Mouse (Mus musculus) megakaryocyte, embryonic 14.5 days (primary cell): Measurements from ENCODE around the gene Ckap2. TPM values are rescaled to one million over a fixed set of nuclear protein-coding genes. Genes with fewer than 3 reads are reported as not detected.
A peak's percentile ranks its signal among the peaks of the same experiment; 100 is the strongest.

Experiments used
- H3K27me3 ChIP-seq: replicated peaks from 2 replicates; pipeline ENCODE3; 2012; ENCODE audit warnings: inconsistent platforms
- H3K36me3 ChIP-seq: replicated peaks from 2 replicates; pipeline ENCODE3; 2012; ENCODE audit warnings: low read length, inconsistent platforms, mixed read lengths
- H3K4me1 ChIP-seq: 2 replicates; pipeline ENCODE4 v1.6.1; 2012; ENCODE audit warnings: inconsistent platforms
- H3K4me3 ChIP-seq: replicated peaks from 2 replicates; pipeline ENCODE3; 2012; ENCODE audit warnings: moderate library complexity, mild to moderate bottlenecking, inconsistent platforms
- H3K9me3 ChIP-seq: 2 replicates; pipeline ENCODE4 v1.6.1; 2012; ENCODE audit warnings: inconsistent platforms
- FLI1 ChIP-seq: IDR thresholded peaks from 2 replicates; pipeline ENCODE4 v1.6.1; 2012; ENCODE audit warnings: low read length, inconsistent platforms, mixed read lengths
- GATA1 ChIP-seq: IDR thresholded peaks from 3 replicates; pipeline ENCODE4 v1.6.1; 2012; ENCODE audit warnings: mixed read lengths, low read length, inconsistent platforms, borderline replicate concordance
- polyA plus RNA-seq: library from polyadenylated mRNA; stranded (reverse); fragments of >175 nt; gene quantifications from 2 replicates; pipeline ENCODE4 v1.2.3, GENCODE M21; 2012; ENCODE audit warnings: low replicate concordance; ENCODE audit not compliant: insufficient read depth

The Ckap2 gene
- polyA plus RNA-seq, 1 experiment, result 2.2 TPM

- H3K9me3 ChIP-seq, result no peaks in the 10 kb centered on the region
- TF ChIP-seq GATA1 (no peak), FLI1 (no peak)
- no peak overlapping the region for H3K4me3 ChIP-seq
- no peaks in the 10 kb centered on the region for H3K4me1 ChIP-seq
- no peaks in the 10 kb centered on the region for H3K27me3 ChIP-seq
- no peaks in the 10 kb centered on the region for H3K36me3 ChIP-seq
Observed at GRCm38 (mm10) chr8:22134078-22134749, 51.4 kb downstream of the Ckap2 start.

- H3K36me3 ChIP-seq, result no peaks in the 10 kb centered on the region
- H3K4me3 ChIP-seq, result no peak overlapping the region
- TF ChIP-seq FLI1 (no peak), GATA1 (no peak)
- no peaks in the 10 kb centered on the region for H3K27me3 ChIP-seq
- no peaks in the 10 kb centered on the region for H3K4me1 ChIP-seq
- H3K9me3 ChIP-seq, result no peaks in the 10 kb centered on the region
Observed at GRCm38 (mm10) chr8:22132062-22132461, 53.6 kb downstream of the Ckap2 start.

- peak within 1 kb of the TSS; percentile 89 for H3K4me3 ChIP-seq
- TF ChIP-seq FLI1 (no peak), GATA1 (no peak)
- H3K36me3 ChIP-seq, result no peaks in the 10 kb centered on the region
- H3K4me1 ChIP-seq, result peaks cover 13% of the 10 kb centered on the region
- no peaks in the 10 kb centered on the region for H3K9me3 ChIP-seq
- H3K27me3 ChIP-seq, result peaks cover 3% of the 10 kb centered on the region
Observed at GRCm38 (mm10) chr8:22124220-22125152, 61.1 kb downstream of the Ckap2 start, which contains the start of gene Nek5. Gene Nek5 (minus strand): TSS chr8:22125053.

Other genes starting within 250 kb of the Ckap2 start
- not detected in 2 replicates for gene Defb35, start 247.5 kb downstream of the Ckap2 start, polyA plus RNA-seq
- not detected in 2 replicates for gene Defb13, start 239.1 kb downstream of the Ckap2 start, polyA plus RNA-seq
- gene Fam90a1a, start 227.1 kb downstream of the Ckap2 start, polyA plus RNA-seq, result not detected in 2 replicates
- 4.5 TPM in 1 of 2 replicates, not detected in the other for gene Ccdc70, start 216.0 kb downstream of the Ckap2 start, polyA plus RNA-seq
- 0.08 TPM in 1 of 2 replicates, not detected in the other for gene Atp7b, start 125.5 kb downstream of the Ckap2 start, polyA plus RNA-seq
- 0.22 TPM in 1 of 2 replicates, not detected in the other for gene Alg11, start 125.1 kb downstream of the Ckap2 start, polyA plus RNA-seq
- not detected in 2 replicates for gene Nek5, start 60.8 kb downstream of the Ckap2 start, polyA plus RNA-seq
- 0.62 and 0.86 TPM in 2 replicates for gene Nek3, start 19.4 kb downstream of the Ckap2 start, polyA plus RNA-seq
- 1.4 and 7.2 TPM in 2 replicates for gene Vps36, start 7.0 kb upstream of the Ckap2 start, polyA plus RNA-seq
- gene Thsd1, start 41.5 kb upstream of the Ckap2 start, polyA plus RNA-seq, result 2.0 TPM in 1 of 2 replicates, not detected in the other
- not detected in 2 replicates for gene Tpte, start 97.6 kb upstream of the Ckap2 start, polyA plus RNA-seq
- 0.67 and 1.3 TPM in 2 replicates for gene Slc25a15, start 212.8 kb upstream of the Ckap2 start, polyA plus RNA-seq
- gene Mrps31, start 225.5 kb upstream of the Ckap2 start, polyA plus RNA-seq, result 0.10 and 1.5 TPM in 2 replicates